Mouse (Mus musculus) megakaryocyte progenitor cell, adult 5-6 weeks (primary cell): ENCODE results near the gene Ramp2. TPM values are rescaled to one million over a fixed set of nuclear protein-coding genes. Genes with fewer than 3 reads are reported as not detected.
A peak's percentile ranks its signal among the peaks of the same experiment; 100 is the strongest.

Experiments
- ATAC-seq: replicated peaks from 2 replicates; pipeline ENCODE4 v1.8.0; 2016; ENCODE audit warnings: mild to moderate bottlenecking, moderate TSS enrichment, inconsistent platforms; ENCODE audit not compliant: poor library complexity
- total RNA-seq, 2 experiments: library from RNA; stranded (forward) in 1 of 2; stranded (reverse) in 1 of 2; fragments of 157-497, 149-512 nt in 1 of 2; fragments of 200-1000 nt in 1 of 2; gene quantifications; 2 replicates each; pipeline versions ENCODE4 v1.2.3 to v1.2.4; 2015 to 2017

Gene Ramp2
- 0.88 TPM in 1 of 2 replicates, not detected in the other for total RNA-seq (2015)
- total RNA-seq (2017): 1.9 TPM in 1 of 2 replicates, not detected in the other

DNA sequence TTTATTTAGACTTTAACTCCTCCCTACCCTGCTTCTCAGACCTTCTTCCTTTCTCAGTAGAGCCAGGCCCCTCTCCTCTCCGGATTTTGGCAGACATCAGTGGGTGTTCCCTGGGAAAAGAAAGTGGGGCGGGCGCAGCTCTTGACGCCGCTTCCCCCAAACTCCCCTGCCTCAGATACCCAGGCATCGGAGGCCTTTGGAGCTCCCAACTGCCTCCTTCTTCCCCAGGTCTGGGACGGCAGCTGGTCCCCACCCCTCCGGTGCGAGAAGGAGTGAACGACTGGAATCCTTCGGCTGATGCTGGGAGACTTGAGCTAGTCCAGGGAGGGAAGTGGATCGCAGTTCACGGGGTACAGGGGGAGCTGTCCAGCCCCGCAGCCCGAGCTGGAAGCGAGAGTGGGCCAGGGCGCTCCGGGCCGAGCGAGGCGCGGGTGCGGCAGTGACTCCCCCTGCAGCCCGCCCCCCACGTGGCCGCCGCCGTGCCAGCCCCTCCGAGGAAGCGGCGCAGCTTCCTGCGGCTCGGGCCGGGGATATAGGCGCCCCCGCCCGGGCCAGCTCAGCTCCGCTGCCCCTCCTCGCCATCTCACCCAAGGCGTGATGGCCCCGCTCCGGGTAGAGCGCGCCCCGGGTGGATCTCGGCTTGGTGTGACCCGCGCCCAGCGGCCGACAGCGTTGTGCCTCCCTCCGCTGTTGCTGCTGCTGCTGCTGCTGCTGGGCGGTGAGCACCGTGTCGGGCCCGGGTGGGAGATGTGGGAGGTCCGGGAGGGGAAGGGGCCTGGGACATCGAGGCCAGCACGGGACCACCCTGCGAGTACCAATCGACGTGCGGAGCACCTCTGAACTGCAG is at the start of gene Ramp2:
Gene Ramp2 (plus strand): TSS at position 174 of the 847 bp plus-strand sequence.
- ATAC-seq: peak; percentile 55

DNA sequence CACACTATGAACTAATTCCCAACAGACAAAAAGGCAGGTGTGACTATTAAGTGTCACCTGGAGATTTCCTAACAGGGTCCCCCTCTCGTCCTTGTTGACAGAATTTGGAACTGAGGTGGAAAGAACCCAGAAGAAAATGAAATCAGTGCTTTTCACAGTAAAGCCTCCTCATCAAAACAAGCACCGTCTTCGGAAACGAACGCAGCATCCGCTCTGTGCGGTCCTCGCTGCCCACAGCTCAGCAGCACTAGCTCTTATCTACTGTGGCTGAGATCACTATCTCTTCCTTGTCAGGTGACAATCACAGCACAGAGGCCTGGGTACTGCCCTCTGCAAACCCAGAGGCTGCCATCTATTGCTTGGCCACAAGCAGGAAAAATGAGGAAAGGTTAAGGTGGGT is 49.7 kb upstream of the Ramp2 start:
- no peak for ATAC-seq

DNA sequence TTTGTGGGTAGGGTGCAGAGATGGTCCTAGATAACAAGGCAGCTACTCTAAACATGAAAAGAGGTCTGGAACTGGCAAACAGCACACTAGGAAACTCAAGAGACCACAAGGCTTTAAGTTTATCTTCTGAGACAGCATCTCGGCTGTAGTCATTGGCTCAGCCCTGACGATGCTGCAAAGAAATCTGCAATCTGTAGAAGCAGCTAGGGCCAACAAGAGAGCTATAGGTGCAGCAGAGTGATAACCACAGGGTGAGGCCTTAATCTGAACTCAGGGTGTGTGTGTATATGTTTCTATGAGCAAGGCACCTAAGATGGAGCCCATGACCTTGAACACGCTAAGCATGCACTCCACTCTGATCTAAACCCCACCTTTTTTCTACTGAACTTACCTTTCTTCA is 46.3 kb upstream of the Ramp2 start:
- peak; percentile 66 for ATAC-seq

DNA sequence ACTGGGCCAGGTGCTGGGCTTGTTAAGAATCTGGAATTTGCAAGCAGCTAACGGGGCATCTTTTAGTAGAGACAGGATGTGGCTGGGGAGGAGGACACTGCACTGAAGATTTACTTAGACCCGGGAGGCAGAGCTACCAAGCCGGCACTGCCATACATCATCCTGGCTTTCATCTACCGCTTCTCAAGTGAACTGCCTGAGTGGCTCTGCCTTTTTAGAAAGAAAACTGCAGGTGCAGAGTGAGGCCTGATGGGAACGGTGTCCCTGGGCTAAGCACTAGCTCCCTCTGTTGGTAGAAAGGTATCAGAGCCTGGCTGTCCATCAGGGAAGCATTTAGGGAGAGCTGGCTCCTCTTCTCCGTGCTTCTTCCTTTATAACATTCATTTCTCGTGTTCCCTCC is 44.8 kb upstream of the Ramp2 start:
- peak; percentile 93 for ATAC-seq

DNA sequence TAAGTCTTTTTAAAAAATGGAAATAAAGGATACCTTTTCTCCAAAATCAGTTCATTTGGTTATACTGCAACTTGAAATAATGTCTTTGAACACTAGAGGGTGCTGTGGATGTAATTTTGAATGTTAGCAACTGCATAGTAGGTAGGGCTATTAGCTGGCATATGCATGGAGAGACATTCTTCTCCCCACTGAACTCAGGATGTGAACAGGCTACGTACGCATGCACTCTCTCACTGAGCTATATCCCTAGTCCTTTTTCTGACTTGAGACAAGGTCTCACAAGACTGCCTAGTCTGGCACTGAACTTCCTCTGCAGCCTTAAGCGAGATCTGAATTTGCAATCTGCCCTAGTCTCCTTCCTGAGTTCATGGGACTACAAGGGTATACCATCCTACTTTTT is 33.9 kb upstream of the Ramp2 start:
- ATAC-seq: peak; percentile 93

DNA sequence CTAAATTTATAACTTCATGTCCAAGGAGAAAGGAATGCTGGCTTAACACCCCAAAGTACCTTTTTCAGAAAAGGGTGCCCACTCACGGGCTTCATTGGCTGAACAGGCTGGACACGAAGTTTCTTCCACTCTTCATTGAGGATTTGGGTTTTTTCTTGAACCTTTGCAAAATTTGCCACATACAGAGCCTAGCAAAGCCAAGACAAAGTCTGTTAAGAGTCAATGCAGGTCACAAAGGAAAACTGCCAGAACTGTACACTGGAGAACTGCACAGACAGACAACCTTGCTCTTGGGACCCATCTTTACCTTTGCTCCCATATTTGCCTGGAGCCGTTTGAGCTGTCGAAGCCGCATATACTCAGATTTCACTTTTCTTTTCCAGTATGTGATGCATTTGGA is 28.9 kb upstream of the Ramp2 start:
- no peak for ATAC-seq

DNA sequence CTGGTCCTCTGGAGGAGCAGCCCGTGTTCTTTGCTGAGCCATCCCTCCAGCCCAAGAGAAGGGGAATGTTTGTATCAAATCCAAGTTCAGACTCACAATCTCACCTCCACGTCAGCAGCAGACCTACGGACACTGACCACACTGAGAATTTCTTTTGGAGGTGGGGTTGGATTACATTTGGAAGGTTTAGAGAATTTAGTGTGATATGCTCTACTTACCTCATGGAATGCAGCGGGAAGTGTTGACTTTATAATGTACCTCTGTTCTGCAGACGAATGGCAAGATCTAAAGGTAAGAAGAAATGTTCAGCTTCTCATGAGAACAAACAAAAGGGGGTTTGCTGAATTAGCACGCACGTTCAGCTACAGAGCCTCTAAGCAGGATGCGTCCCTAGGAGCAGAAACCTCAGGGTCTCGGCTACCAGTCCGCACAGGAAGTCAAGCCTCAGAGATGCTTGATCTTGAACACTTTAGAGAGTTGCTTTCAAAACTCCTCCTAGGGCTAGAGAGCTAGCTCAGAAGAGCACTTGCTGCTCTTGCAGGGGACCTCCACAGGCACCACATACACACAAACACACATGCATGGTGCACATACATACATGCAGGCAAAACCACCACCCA is 27.3 kb upstream of the Ramp2 start:
- no peak for ATAC-seq

DNA sequence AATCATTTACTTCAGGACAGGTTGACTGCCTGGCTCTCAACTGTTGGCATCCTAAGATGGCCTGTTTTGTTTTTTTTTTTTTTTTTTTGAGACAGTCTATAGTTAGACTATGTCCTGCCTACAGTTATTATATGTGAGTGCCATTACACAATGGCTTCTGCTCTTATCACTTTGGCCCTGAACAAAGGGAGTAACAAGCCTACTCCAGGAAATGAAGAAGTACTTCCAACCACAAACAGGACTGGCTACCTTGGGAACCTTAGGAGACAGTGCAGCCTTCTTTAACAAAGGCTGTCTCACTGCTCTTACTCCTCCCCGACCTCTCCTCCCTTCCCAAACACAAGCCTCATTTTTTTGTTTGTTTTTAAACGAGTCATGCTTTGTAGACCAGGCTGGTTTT is 25.0 kb upstream of the Ramp2 start:
- no peak for ATAC-seq

DNA sequence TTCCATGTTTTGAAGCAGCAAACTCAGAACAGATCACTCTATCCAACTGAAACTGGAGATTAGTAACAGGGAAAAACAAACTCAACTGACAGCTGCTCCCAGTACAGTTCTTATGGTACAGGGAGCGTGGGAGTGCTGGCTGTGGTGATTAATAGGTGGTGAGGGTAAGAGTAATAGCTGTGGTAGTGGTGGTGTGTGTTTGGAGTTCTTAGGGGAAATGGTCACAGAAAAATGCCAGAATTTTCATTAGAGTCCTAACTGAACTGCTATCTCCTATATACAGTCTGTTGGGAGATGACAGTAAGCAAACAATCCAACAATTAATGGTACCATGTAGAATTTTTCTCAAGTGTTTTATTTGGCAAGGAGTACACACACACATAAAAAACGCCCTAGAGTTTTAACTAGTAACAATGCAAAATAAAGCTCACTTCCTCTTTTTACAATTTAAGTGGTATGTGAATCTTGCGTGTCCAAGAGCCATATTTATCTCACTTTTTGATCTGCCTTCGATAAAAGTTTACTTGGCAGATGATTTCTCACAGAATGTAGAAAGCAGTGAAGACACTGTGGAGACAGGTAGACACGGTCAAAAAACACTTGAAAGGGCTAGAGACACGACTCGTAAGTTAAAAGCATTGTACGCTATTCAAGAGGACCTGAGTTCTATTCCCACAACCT is 24.4 kb upstream of the Ramp2 start:
- ATAC-seq: no peak

DNA sequence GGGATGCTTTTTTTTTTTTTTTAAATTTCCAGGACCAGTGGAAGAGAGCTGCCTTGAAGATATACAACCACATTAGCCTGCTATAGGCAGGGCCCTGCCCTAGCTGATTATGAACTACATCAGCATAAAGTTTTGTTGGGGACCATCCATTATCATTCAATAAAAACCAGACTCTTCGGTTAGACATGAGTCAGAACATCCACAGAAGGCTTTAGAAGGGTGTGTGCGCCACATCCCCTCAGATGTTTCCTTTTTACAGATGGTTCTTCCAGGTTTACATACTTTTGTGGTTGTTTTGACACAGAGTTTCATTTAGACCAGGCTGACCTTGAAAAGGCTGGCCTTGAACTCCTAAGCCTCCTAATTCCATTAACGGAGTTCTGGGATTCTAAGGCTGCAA is 21.5 kb upstream of the Ramp2 start:
- ATAC-seq: no peak

DNA sequence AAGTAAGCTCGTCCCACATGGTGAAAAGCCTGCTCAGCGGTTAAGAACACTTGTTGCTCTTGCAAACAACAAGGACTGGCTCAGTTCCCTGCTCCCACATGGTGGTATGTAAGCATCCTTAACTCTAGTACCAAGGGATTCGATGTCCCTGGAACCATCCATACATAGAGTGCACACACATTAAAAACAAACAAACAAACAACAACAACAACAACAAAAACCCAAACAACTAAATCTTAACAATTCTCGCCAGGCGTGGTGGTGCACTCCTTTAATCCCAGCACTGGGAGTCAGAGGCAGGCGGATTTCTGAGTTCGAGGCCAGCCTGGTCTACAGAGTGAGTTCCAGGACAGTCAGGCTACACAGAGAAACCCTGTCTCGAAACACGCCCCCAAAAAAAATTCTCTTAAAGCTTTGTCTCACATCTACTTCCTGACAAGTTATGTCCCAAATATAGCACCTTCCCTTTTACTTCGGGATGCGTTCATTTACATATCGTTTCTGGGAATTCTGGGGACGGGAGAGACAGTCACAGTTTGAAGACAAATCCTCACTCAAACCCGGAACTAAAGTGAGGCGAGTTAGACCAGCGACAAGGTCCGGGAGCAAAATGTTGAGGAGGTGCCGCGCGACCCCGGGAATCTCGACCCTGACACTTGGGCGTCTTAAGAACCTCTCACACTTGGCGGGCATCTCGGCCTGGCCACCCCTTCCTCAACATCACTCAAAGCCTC is 20.3 kb upstream of the Ramp2 start:
- ATAC-seq: no peak

DNA sequence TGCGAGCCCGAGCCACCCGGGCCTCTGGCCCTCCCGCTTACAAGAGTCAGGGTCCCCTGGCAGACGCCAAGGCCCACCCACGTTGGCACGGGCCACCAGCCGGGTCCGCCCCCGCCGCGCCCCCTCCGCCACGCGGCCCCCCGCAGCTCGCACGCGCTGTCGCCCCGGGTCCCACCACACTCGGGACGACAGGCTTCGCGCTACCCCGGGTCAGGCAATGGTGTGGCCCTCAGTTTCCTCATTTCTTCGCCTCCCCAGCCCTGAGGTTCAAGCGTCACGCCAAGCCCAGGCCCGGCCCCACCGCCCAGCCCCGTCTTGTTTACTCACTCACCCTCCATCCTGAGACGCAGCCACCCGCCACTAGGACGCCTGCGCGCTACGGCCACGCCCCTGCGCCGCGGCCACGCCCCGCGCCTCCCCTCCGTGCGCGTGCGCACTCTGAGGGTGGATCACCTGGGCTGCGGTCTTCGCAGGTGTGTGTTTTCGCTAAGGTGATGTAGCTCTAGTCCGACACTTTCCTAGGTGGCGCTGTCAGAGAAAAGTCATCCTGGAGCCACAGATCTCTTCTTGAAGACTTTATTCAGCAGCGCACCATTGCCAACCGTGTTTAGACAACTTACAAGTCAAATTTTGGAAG is 19.6 kb upstream of the Ramp2 start, which contains the start of gene Ezh1:
Gene Ezh1 (minus strand): TSS at position 399 of the 637 bp plus-strand sequence.
- peak; percentile 95 for ATAC-seq

DNA sequence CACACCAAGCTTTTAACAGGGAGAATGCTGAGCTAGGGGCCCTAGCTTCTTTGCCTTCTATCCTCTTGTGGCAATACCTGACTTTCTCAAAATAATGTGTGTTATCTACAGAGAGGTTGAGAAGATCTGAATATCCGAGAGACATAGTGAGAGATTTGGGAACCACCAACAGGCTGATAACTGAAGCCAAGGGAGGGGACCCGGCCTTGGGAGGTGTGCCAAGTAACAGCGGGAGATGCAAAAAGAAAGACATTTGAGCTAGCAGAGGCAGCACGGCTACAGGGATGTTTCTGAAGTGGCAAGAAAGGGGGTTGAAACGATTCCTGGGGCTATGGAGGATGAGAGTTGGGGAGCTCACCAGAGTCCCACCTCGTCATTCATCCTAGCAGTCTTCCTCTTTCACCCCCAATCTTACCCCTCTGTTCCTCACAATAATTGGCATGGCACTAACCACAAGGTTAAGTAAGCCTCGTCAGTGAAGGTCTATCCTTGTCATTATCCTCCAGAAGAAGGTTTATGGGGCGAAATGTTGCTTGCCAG is 16.4 kb upstream of the Ramp2 start:
- ATAC-seq: no peak

DNA sequence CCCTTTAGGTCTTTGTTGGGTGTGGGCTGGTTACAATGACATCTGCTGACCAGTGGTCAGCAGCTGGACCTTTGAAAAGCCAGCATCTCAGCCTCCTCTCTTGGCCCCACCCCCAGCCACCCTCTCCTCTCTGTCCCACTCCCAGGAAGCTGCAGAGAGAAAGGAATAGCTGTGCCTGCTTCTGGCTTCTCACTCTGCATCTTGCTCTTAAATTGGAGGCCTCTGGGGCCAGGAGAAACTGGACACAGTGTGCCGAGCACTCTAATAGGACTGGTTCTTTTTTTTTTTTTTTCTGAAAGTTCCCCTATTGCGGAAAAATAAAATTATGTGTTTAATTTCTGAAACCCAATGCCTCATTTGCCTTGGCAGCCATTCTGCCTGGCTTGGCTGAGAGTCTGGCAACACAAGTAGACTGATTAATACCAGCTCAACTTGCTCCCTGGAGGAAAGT is 15.7 kb upstream of the Ramp2 start:
- ATAC-seq: no peak

DNA sequence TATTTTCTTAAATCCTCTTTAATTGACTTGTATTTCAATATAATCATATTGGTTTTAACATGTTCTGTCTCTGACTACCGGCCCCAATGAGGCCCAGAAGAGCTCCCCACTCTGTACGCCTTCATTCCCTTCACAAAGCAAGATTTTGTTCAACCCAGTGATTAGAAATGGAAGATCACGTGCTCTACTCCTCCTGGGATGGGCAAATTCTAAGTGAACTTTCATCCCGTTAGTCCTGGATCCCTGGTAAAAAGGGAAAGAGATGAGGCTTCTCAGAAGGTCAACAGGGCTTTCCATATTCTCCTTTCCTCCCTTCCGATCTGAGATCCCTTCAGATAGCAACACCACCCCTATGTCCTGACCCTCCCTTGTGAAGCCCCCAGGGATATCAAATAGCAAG is 15.3 kb upstream of the Ramp2 start:
- ATAC-seq: no peak

DNA sequence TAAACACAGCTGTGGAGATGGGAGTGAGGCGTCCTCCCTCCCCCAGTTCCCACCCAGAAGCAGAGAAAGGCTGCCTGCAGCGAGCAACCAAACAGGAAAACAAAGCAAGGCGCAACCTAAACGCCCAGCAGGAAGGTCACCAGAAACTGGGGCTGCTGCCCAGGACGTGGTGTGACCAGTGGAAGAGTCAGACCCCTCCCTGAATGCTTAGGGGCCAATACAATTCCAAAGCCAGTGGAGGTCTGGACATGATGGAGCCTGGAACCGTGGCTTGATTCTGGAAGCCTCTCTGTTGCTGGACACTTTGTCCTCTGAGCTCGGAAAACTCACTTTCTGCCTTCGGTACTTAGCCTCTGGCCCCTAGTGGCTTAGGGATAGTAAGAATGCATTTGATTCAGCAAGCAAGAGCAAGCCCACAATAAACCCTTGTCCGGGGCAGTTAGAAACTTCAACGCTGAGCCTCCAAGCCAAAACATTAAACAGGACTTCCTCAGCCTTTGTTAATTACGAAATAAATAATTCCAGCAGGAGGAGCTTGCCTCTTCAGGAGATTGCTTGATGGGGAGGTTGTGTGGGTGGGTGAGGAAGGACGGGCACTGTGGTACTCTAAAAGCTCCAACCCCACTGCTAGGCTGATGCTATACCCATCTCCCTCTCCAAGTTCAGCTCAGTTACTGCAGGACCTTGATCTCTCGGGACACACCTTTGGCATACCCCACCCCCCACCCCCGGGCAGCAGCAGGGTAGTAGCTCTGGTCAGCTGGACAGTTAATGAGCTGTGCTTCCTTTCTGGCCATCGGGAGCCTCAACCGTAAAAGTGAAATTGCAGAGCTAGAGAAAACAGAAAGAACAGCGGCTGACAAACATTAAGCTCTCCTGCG is 14.6 kb upstream of the Ramp2 start:
- no peak for ATAC-seq

DNA sequence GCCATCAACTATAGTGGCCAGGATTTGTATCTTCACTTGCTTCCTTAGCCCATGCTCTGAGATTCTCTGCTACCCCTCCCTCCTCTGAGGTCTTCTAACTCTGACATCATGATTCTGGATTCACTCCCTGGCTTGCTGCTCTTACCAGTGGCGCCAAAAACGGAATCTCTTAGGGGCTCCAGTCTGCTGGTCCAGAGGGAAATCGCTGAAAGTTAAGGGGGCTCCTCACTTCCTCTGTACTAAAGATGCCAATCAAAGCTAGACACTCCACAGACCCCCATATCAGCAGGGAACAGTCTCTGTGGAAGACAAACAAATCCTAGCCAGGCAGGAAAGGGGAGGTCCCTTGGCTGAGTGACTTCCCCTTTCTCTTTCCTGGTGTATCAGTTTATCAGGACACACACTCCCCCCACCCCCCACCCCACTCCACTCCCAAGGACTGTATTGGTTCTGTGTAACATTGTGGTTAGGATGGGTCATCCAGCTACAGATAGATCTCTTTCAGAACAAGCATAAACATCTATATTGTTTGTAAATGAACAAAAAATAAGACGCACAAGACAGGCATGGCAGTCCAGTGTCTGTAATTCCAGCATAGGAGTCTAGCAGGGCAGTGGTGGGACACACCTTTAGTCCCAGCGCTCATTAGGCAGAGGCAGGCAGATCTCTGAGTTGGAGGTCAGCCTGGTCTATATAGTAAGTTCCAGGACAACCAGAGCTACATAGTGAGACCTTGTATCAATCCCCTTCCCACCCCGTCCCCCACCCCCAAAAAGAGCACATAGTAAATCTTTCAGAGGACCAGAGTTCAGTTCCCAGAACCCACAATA is 13.6 kb upstream of the Ramp2 start:
- ATAC-seq: peak; percentile 81

DNA sequence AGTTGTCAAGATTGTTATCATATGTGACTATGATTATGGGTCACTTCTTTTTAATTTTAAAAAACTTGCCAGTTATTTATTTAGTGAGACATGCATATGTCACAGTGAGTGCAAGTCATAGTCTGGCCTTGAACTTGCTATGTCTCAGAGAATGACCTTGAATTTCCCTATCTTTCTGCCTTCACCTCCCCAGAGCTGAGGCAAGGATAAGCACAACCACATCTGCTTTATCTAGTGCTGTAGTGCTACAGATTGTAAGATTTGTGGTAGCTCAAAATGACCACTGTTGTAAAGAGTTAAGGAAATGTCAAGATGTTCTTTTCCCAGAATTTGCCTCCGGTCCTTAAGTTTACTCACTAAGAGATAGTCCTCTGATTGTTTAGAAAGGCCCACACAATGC is 12.6 kb upstream of the Ramp2 start:
- ATAC-seq: no peak
